Mouse (Mus musculus): ENCODE data around the gene Tbce. TPM values are rescaled to one million over a fixed set of nuclear protein-coding genes. Genes with fewer than 3 reads are reported as not detected.
A peak's percentile ranks its signal among the peaks of the same experiment; 100 is the strongest.

The Tbce gene
- total and polyA plus RNA-seq, 3 experiments, result 27.2 to 82.1 (median 54.4) TPM

DNA sequence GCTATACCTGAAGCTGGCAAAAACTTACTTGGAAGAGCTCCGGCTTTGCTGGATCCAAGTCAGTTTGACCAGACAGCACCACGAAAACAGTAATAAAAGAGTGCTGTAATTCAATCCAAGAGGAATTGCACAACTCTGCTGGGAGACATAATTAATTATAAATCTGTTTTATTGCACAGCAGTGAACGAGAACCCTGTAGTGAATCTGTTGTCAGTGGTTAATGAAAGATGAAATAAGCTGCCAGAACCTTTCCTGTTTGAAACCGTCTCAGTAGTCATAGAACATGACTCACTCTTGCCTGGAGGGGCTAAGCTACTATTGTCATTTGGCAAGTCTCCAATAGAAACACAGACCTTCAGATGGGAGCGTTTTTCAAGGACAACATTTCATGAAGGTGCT lies 748 bp upstream of the Tbce start:
- peak overlapping the region; percentile 90 for H3K4me2 ChIP-seq (ENCODE audit: insufficient read depth, low read depth, poor library complexity, severe bottlenecking)
- no peak for TF ChIP-seq ZC3H11A (IDR thresholded peaks at IDR 0.05; ENCODE audit: low read depth, low read length)
- no peak for TF ChIP-seq KAT2A (IDR thresholded peaks at IDR 0.05; ENCODE audit: insufficient replicate concordance, low read length)
- no peak for TF ChIP-seq PAX5 (IDR thresholded peaks at IDR 0.05; ENCODE audit: low read length)
- peak; percentile 64 for TF ChIP-seq JUN (IDR thresholded peaks at IDR 0.05; ENCODE audit: insufficient read depth, low read depth, low read length)
- no peak for TF ChIP-seq RCOR1 (conservative IDR thresholded peaks at IDR 0.05; ENCODE audit: low read depth, low read length)
- TF ChIP-seq UBTF (IDR thresholded peaks at IDR 0.05; ENCODE audit: low read depth, low read length), result no peak
- TF ChIP-seq JUND (conservative IDR thresholded peaks at IDR 0.05; ENCODE audit: low read depth, low read length), result peak; percentile 88
- TF ChIP-seq TBP (conservative IDR thresholded peaks at IDR 0.05; ENCODE audit: low read depth, low read length), result 0 out of 2 replicates have a peak, but pooled peaks have one; percentile 45
- peak; percentile 39; the same call in 1 of the 2 replicates for TF ChIP-seq ETS1 (conservative IDR thresholded peaks at IDR 0.05; ENCODE audit: low read depth, low read length)
- no peak for TF ChIP-seq POLR2A (IDR thresholded peaks at IDR 0.05; ENCODE audit: low read depth, low read length)
- TF ChIP-seq ZKSCAN1 (IDR thresholded peaks at IDR 0.05; ENCODE audit: borderline replicate concordance, low read depth, low read length), result no peak
- TF ChIP-seq GABPA (IDR thresholded peaks at IDR 0.05; ENCODE audit: insufficient replicate concordance, low read depth, low read length), result no peak
- no peak for TF ChIP-seq SIN3A (IDR thresholded peaks at IDR 0.05; ENCODE audit: low read length)
- no peak for TF ChIP-seq ZNF384 (IDR thresholded peaks at IDR 0.05; ENCODE audit: low read depth, low read length)
- 0 out of 2 replicates have a peak, but pooled peaks have one; percentile 2 for TF ChIP-seq MXI1 (IDR thresholded peaks at IDR 0.05; ENCODE audit: low read depth, low read length)
- no peak for TF ChIP-seq SMC3 (IDR thresholded peaks at IDR 0.05; ENCODE audit: low read depth, low read length)
- TF ChIP-seq USF1 (IDR thresholded peaks at IDR 0.05; ENCODE audit: low read depth, low read length), result no peak
- TF ChIP-seq HCFC1 (IDR thresholded peaks at IDR 0.05; ENCODE audit: low read depth, low read length), result no peak
- TF ChIP-seq BHLHE40 (IDR thresholded peaks at IDR 0.05; ENCODE audit: low read depth, low read length), result no peak
- TF ChIP-seq CTCF (conservative IDR thresholded peaks at IDR 0.05 in 1 of 2, IDR thresholded peaks at IDR 0.05 in 1 of 2; ENCODE audit: low read depth in 2 of 2, low read length in 2 of 2), result no peak
- TF ChIP-seq MAZ (IDR thresholded peaks at IDR 0.05; ENCODE audit: low read depth, low read length), result no peak
- peak; percentile 56 for DNase-seq (ENCODE audit: extremely low read depth)
- H3K79me2 ChIP-seq (replicated peaks; ENCODE audit: control insufficient read depth, extremely low read depth, insufficient read depth, poor library complexity, severe bottlenecking), result peaks cover 35% of the 10 kb centered on the region
- in situ Hi-C loops (cut with MboI; ENCODE audit: low pct_ligation_motif_present, low pct_unique_long_range_greater_than_20kb, low sequenced_read_pairs), result no loop called here
- peaks cover 0 to 7% of the 10 kb centered on the region in 2 experiments for H3K36me3 ChIP-seq (replicated peaks in 1 of 2; ENCODE audit: control insufficient read depth in 1 of 2, insufficient read depth in 1 of 2, low read length in 1 of 2)
- dilution Hi-C loops (cut with MboI; ENCODE audit: extremely low pct_ligation_motif_present, extremely low pct_unique_long_range_greater_than_20kb, low sequenced_read_pairs), result no loop called here
- H3K27me3 ChIP-seq (replicated peaks), result no peaks in the 10 kb centered on the region
- peaks cover 3 to 16% of the 10 kb centered on the region in 2 experiments; a peak in 2 of 4 replicates for H3K4me1 ChIP-seq (ENCODE audit: control insufficient read depth in 1 of 2, insufficient read depth in 2 of 2)
- no peaks in the 10 kb centered on the region for H3K9me3 ChIP-seq (replicated peaks; ENCODE audit: low read length)
- H3K9ac ChIP-seq (ENCODE audit: insufficient read depth, low read depth), result peak overlapping the region; percentile 98
- no peak overlapping the region for H3K27ac ChIP-seq (ENCODE audit: insufficient read depth, low read depth)
- peak overlapping the region; percentile 74 to 99 (median 97) for H3K4me3 ChIP-seq (replicated peaks in 1 of 3; ENCODE audit: low read depth in 2 of 3, low read length in 2 of 3, poor library complexity in 1 of 3)

DNA sequence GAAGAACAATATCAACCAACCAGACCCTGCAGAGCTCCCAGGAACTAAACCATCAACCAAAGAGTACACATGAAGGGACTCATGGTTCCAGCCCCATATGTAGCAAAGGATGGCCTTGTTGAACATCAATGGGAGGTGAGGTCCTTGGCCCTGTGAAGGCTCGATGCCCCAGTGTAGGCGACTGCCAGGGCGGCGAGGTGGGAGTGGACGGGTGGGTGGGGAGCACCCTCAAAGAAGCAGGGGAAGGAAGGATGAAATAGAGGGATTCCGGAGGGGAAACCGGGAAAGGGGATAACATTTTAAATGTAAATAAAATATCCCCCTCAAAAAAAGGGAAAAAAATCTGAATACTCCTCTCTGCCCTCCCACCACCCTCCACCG lies 537 bp downstream of the Tbce start:
- Histone ChIP-seq H3K27ac (ENCODE audit: insufficient read depth, low read depth) (peak overlapping the region; percentile 54), H3K27me3 (replicated peaks) (no peaks in the 10 kb centered on the region), H3K9me3 (replicated peaks; ENCODE audit: low read length) (no peaks in the 10 kb centered on the region), H3K79me2 (replicated peaks; ENCODE audit: control insufficient read depth, extremely low read depth, insufficient read depth, poor library complexity, severe bottlenecking) (peaks cover 44% of the 10 kb centered on the region), H3K36me3 (replicated peaks in 1 of 2; ENCODE audit: control insufficient read depth in 1 of 2, insufficient read depth in 1 of 2, low read length in 1 of 2) (peaks cover 0 to 5% of the 10 kb centered on the region in 2 experiments), H3K4me3 (replicated peaks in 1 of 3; ENCODE audit: low read depth in 2 of 3, low read length in 2 of 3, poor library complexity in 1 of 3) (peak overlapping the region; percentile 74 to 99 (median 97)), H3K9ac (ENCODE audit: insufficient read depth, low read depth) (peak overlapping the region; percentile 98), H3K4me1 (ENCODE audit: control insufficient read depth in 1 of 2, insufficient read depth in 2 of 2) (peaks cover 3 to 29% of the 10 kb centered on the region in 2 experiments; a peak in 2 of 4 replicates), H3K4me2 (ENCODE audit: insufficient read depth, low read depth, poor library complexity, severe bottlenecking) (peak overlapping the region; percentile 93; the same call in 1 of the 2 replicates)
- in situ Hi-C loops (cut with MboI; ENCODE audit: low pct_ligation_motif_present, low pct_unique_long_range_greater_than_20kb, low sequenced_read_pairs) (no loop called here), dilution Hi-C loops (cut with MboI; ENCODE audit: extremely low pct_ligation_motif_present, extremely low pct_unique_long_range_greater_than_20kb, low sequenced_read_pairs) (no loop called here)
- TF ChIP-seq POLR2AphosphoS2 (IDR thresholded peaks at IDR 0.05; ENCODE audit: low read depth, low read length) (no peak), UBTF (IDR thresholded peaks at IDR 0.05; ENCODE audit: low read depth, low read length) (no peak), NELFE (IDR thresholded peaks at IDR 0.05; ENCODE audit: low read depth, low read length) (no peak), MEF2A (IDR thresholded peaks at IDR 0.05; ENCODE audit: borderline replicate concordance, low read depth, low read length) (no peak), CTCF (conservative IDR thresholded peaks at IDR 0.05 in 1 of 2, IDR thresholded peaks at IDR 0.05 in 1 of 2; ENCODE audit: low read depth in 2 of 2, low read length in 2 of 2) (no peak), KAT2A (IDR thresholded peaks at IDR 0.05; ENCODE audit: insufficient replicate concordance, low read length) (no peak), MAX (IDR thresholded peaks at IDR 0.05; ENCODE audit: low read length) (no peak), POLR2A (IDR thresholded peaks at IDR 0.05; ENCODE audit: low read depth, low read length) (no peak), PAX5 (IDR thresholded peaks at IDR 0.05; ENCODE audit: low read length) (no peak), E2F4 (IDR thresholded peaks at IDR 0.05; ENCODE audit: insufficient replicate concordance, low read depth, low read length) (no peak), RAD21 (IDR thresholded peaks at IDR 0.05; ENCODE audit: low read depth, low read length) (no peak), CHD1 (IDR thresholded peaks at IDR 0.05; ENCODE audit: low read depth, low read length) (no peak)
- DNase-seq (ENCODE audit: extremely low read depth), result no peak
